Mouse (Mus musculus): ENCODE data around the gene Ireb2. TPM values are rescaled to one million over a fixed set of nuclear protein-coding genes. Genes with fewer than 3 reads are reported as not detected.
A peak's percentile ranks its signal among the peaks of the same experiment; 100 is the strongest.

Gene Ireb2
- total and polyA plus RNA-seq, 3 experiments: 13.8 to 26.4 (median 25.1) TPM

DNA sequence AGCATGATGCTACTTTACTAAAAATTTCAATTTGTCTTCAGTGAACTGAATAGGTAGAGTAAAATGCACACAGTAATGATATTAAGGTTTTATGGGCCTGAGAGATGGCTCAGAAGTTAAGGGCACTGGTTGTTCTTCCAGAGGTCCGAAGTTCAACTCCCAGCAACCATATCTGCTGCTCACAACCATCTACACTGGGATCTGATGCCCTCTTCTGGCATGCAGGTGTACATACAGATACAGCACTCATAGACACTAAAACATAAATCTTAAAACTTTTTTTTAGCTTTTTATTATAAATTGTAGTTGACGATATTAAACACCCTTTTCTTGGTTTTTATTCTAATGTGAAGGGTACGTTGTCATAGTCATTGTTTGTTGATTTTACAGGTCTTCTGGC is 33.5 kb downstream of the Ireb2 start:
- Histone ChIP-seq H3K79me2 (ENCODE audit: control insufficient read depth, insufficient read depth, low read length, poor library complexity) (no peaks in the 10 kb centered on the region), H3K36me3 (ENCODE audit: control insufficient read depth in 1 of 2, insufficient read depth in 2 of 2, low read length in 2 of 2) (peaks cover 0 to 44% of the 10 kb centered on the region in 2 experiments; a peak in 2 of 4 replicates), H3K4me1 (ENCODE audit: control insufficient read depth in 1 of 2, insufficient read depth in 2 of 2, low read length in 2 of 2) (no peaks in the 10 kb centered on the region), H3K9me3 (replicated peaks; ENCODE audit: insufficient read depth, low read length) (no peaks in the 10 kb centered on the region), H3K27ac (ENCODE audit: control insufficient read depth, low read depth, low read length) (no peak overlapping the region), H3K27me3 (ENCODE audit: control insufficient read depth in 1 of 2, insufficient read depth in 2 of 2, low read length in 2 of 2) (no peaks in the 10 kb centered on the region), H3K4me3 (ENCODE audit: control insufficient read depth in 1 of 2, insufficient read depth in 1 of 2, low read depth in 2 of 2, low read length in 2 of 2) (no peak overlapping the region), H3K9ac (ENCODE audit: control insufficient read depth, low read depth, low read length, poor library complexity, severe bottlenecking) (no peak overlapping the region)
- peak; percentile 23 for DNase-seq (ENCODE audit: low read depth, low spot score)
- TF ChIP-seq USF1 (IDR thresholded peaks at IDR 0.05; ENCODE audit: low read depth, low read length) (no peak), CTCF (IDR thresholded peaks at IDR 0.05 in 2 of 3, conservative IDR thresholded peaks at IDR 0.05 in 1 of 3; ENCODE audit: control insufficient read depth in 1 of 3, insufficient read depth in 1 of 3, low read depth in 2 of 3, low read length in 3 of 3, poor library complexity in 1 of 3, severe bottlenecking in 1 of 3) (peak in 2 of 3 experiments; percentile 20 to 29; a peak in 3 of 6 replicates), SMC3 (IDR thresholded peaks at IDR 0.05; ENCODE audit: low read depth, low read length) (0 out of 2 replicates have a peak, but pooled peaks have one; percentile 10)

- H3K4me3 ChIP-seq (ENCODE audit: control insufficient read depth in 1 of 2, insufficient read depth in 1 of 2, low read depth in 2 of 2, low read length in 2 of 2): no peak overlapping the region
- DNase-seq (ENCODE audit: low read depth, low spot score): no peak
- H3K4me1 ChIP-seq (ENCODE audit: control insufficient read depth in 1 of 2, insufficient read depth in 2 of 2, low read length in 2 of 2): no peaks in the 10 kb centered on the region
- peaks cover 7 to 23% of the 10 kb centered on the region in 2 experiments; a peak in 3 of 4 replicates for H3K36me3 ChIP-seq (ENCODE audit: control insufficient read depth in 1 of 2, insufficient read depth in 2 of 2, low read length in 2 of 2)
- H3K9ac ChIP-seq (ENCODE audit: control insufficient read depth, low read depth, low read length, poor library complexity, severe bottlenecking): no peak overlapping the region
- H3K27ac ChIP-seq (ENCODE audit: control insufficient read depth, low read depth, low read length): no peak overlapping the region
- no peaks in the 10 kb centered on the region for H3K9me3 ChIP-seq (replicated peaks; ENCODE audit: insufficient read depth, low read length)
- TF ChIP-seq UBTF (IDR thresholded peaks at IDR 0.05; ENCODE audit: borderline replicate concordance, insufficient read depth, low read depth, low read length) (no peak), JUND (IDR thresholded peaks at IDR 0.05; ENCODE audit: low read depth, low read length) (no peak), GATA1 (IDR thresholded peaks at IDR 0.05; ENCODE audit: low read depth, low read length) (no peak), GABPA (IDR thresholded peaks at IDR 0.05; ENCODE audit: low read depth, low read length) (no peak), RCOR1 (IDR thresholded peaks at IDR 0.05; ENCODE audit: low read depth, low read length) (no peak), TAL1 (IDR thresholded peaks at IDR 0.05; ENCODE audit: low read length) (no peak), E2F4 (IDR thresholded peaks at IDR 0.05; ENCODE audit: borderline replicate concordance, low read depth, low read length) (no peak), MYB (IDR thresholded peaks at IDR 0.05; ENCODE audit: low read depth, low read length) (no peak), BHLHE40 (IDR thresholded peaks at IDR 0.05; ENCODE audit: borderline replicate concordance, low read depth, low read length) (no peak), EP300 (IDR thresholded peaks at IDR 0.05; ENCODE audit: low read depth in 1 of 2, low read length in 2 of 2) (no peak), ZC3H11A (IDR thresholded peaks at IDR 0.05; ENCODE audit: low read depth, low read length) (no peak), USF1 (IDR thresholded peaks at IDR 0.05; ENCODE audit: low read depth, low read length) (no peak)
- H3K79me2 ChIP-seq (ENCODE audit: control insufficient read depth, insufficient read depth, low read length, poor library complexity): no peaks in the 10 kb centered on the region
- H3K27me3 ChIP-seq (ENCODE audit: control insufficient read depth in 1 of 2, insufficient read depth in 2 of 2, low read length in 2 of 2): no peaks in the 10 kb centered on the region
These were observed 45.9 kb downstream of the Ireb2 start for GRCm38 (mm10) chr9:54909446-54909845.

- DNase-seq (ENCODE audit: low read depth, low spot score): no peak
- Histone ChIP-seq H3K9ac (ENCODE audit: control insufficient read depth, low read depth, low read length, poor library complexity, severe bottlenecking) (no peak overlapping the region), H3K27ac (ENCODE audit: control insufficient read depth, low read depth, low read length) (no peak overlapping the region), H3K36me3 (ENCODE audit: control insufficient read depth in 1 of 2, insufficient read depth in 2 of 2, low read length in 2 of 2) (peaks cover 6 to 7% of the 10 kb centered on the region in 2 experiments; a peak in 2 of 4 replicates), H3K4me3 (ENCODE audit: control insufficient read depth in 1 of 2, insufficient read depth in 1 of 2, low read depth in 2 of 2, low read length in 2 of 2) (no peak overlapping the region), H3K4me1 (ENCODE audit: control insufficient read depth in 1 of 2, insufficient read depth in 2 of 2, low read length in 2 of 2) (no peaks in the 10 kb centered on the region), H3K79me2 (ENCODE audit: control insufficient read depth, insufficient read depth, low read length, poor library complexity) (no peaks in the 10 kb centered on the region), H3K9me3 (replicated peaks; ENCODE audit: insufficient read depth, low read length) (no peaks in the 10 kb centered on the region), H3K27me3 (ENCODE audit: control insufficient read depth in 1 of 2, insufficient read depth in 2 of 2, low read length in 2 of 2) (peaks cover 6 to 8% of the 10 kb centered on the region in 2 experiments)
- TF ChIP-seq KAT2A (conservative IDR thresholded peaks at IDR 0.05; ENCODE audit: low read depth, low read length) (no peak), CHD2 (IDR thresholded peaks at IDR 0.05; ENCODE audit: low read length) (no peak), POLR2AphosphoS5 (IDR thresholded peaks at IDR 0.05; ENCODE audit: borderline replicate concordance, low read depth, low read length) (no peak), RCOR1 (IDR thresholded peaks at IDR 0.05; ENCODE audit: low read depth, low read length) (no peak), EP300 (IDR thresholded peaks at IDR 0.05; ENCODE audit: low read depth in 1 of 2, low read length in 2 of 2) (no peak), MYB (IDR thresholded peaks at IDR 0.05; ENCODE audit: low read depth, low read length) (no peak), MAFK (IDR thresholded peaks at IDR 0.05; ENCODE audit: borderline replicate concordance, low read depth, low read length) (no peak), NRF1 (IDR thresholded peaks at IDR 0.05; ENCODE audit: insufficient read depth, low read depth, low read length, poor library complexity, severe bottlenecking) (no peak), CHD1 (IDR thresholded peaks at IDR 0.05; ENCODE audit: low read depth, low read length) (no peak), CTCF (IDR thresholded peaks at IDR 0.05 in 2 of 3, conservative IDR thresholded peaks at IDR 0.05 in 1 of 3; ENCODE audit: control insufficient read depth in 1 of 3, insufficient read depth in 1 of 3, low read depth in 2 of 3, low read length in 3 of 3, poor library complexity in 1 of 3, severe bottlenecking in 1 of 3) (no peak), USF2 (IDR thresholded peaks at IDR 0.05; ENCODE audit: borderline replicate concordance in 1 of 2, insufficient read depth in 1 of 2, low read depth in 1 of 2, low read length in 2 of 2) (no peak), NELFE (IDR thresholded peaks at IDR 0.05; ENCODE audit: low read depth, low read length) (no peak), SMC3 (IDR thresholded peaks at IDR 0.05; ENCODE audit: low read depth, low read length) (no peak), GABPA (IDR thresholded peaks at IDR 0.05; ENCODE audit: low read depth, low read length) (no peak), ZC3H11A (IDR thresholded peaks at IDR 0.05; ENCODE audit: low read depth, low read length) (no peak), USF1 (IDR thresholded peaks at IDR 0.05; ENCODE audit: low read depth, low read length) (no peak), ZKSCAN1 (IDR thresholded peaks at IDR 0.05; ENCODE audit: low read depth, low read length) (no peak)
These were observed 52.0 kb downstream of the Ireb2 start for GRCm38 (mm10) chr9:54915576-54915975.

Measured in MEL (cell line).